Mouse (Mus musculus) olfactory bulb, adult 2 months (tissue): ENCODE results near the gene Fam209.

Experiments used
- CTCF ChIP-seq: fragments of 200-500 bp; IDR thresholded peaks from 2 replicates; pipeline ENCODE4 v1.5.1; 2012; ENCODE audit warnings: low read depth, mild to moderate bottlenecking, low read length, moderate library complexity; ENCODE audit not compliant: insufficient read depth
- POLR2A ChIP-seq: fragments of 200-500 bp; IDR thresholded peaks from 2 replicates; pipeline ENCODE4 v1.6.1; 2012; ENCODE audit warnings: mild to moderate bottlenecking, low read depth, low read length, moderate library complexity; ENCODE audit not compliant: insufficient read depth

- TF ChIP-seq CTCF (no peak), POLR2A (no peak)
Measured at GRCm38 (mm10) chr2:172516407-172516992, 44.2 kb downstream of the Fam209 start.
